Mouse (Mus musculus) heart, embryonic 13.5 days (tissue): ENCODE data around the gene Mrpl51. TPM values are rescaled to one million over a fixed set of nuclear protein-coding genes. Genes with fewer than 3 reads are reported as not detected.

Source experiments
- ATAC-seq: fragments of 200-750 bp; cut with Nextera tagmentation; 2 replicates; pipeline ENCODE4 v1.8.0; 2017; ENCODE audit warnings: moderate TSS enrichment; ENCODE audit not compliant: insufficient number of reproducible peaks, low FRiP score, low TSS enrichment; ENCODE audit errors: extremely low read depth
- H3K27ac ChIP-seq: fragments of 300-500 bp; sonication (generic); replicated peaks from 2 replicates; pipeline ENCODE4 v1.5.1; 2015; ENCODE audit warnings: moderate library complexity, mild to moderate bottlenecking, inconsistent platforms
- H3K27me3 ChIP-seq: fragments of 300-500 bp; sonication (generic); replicated peaks from 2 replicates; pipeline ENCODE4 v1.6.1; 2015; ENCODE audit warnings: mild to moderate bottlenecking, inconsistent platforms
- H3K36me3 ChIP-seq: fragments of 300-500 bp; sonication (generic); 2 replicates; pipeline ENCODE4 v1.6.1; 2015; ENCODE audit warnings: mild to moderate bottlenecking, inconsistent platforms
- H3K4me1 ChIP-seq: fragments of 300-500 bp; sonication (generic); 2 replicates; pipeline ENCODE4 v1.6.1; 2015; ENCODE audit warnings: inconsistent platforms
- H3K4me2 ChIP-seq: fragments of 300-500 bp; sonication (generic); 2 replicates; pipeline ENCODE4 v1.6.1; 2015; ENCODE audit warnings: inconsistent platforms, mild to moderate bottlenecking, moderate library complexity
- H3K4me3 ChIP-seq: fragments of 300-500 bp; sonication (generic); 2 replicates; pipeline ENCODE4 v1.5.1; 2015; ENCODE audit warnings: moderate library complexity, mild to moderate bottlenecking, inconsistent platforms
- H3K9ac ChIP-seq: fragments of 300-500 bp; sonication (generic); 2 replicates; pipeline ENCODE4 v1.6.1; 2015; ENCODE audit warnings: inconsistent platforms, mild to moderate bottlenecking, moderate library complexity
- H3K9me3 ChIP-seq: fragments of 300-500 bp; sonication (generic); 2 replicates; pipeline ENCODE4 v1.6.1; 2016; ENCODE audit warnings: inconsistent platforms
- WGBS: fragments of 180-500 bp; shearing (Covaris S2); methylation state at CpG from one replicate; pipeline ENCODE4 v1.1.7; 2015; ENCODE audit warnings: mixed read lengths; 5-methylcytosine and 5-hydroxymethylcytosine counted together
- microRNA-seq: library from miRNA; unstranded; fragments of <30 nt; microRNA quantifications from one replicate; pipeline ENCODE4, GENCODE M21; 2016
- polyA plus RNA-seq: library from polyadenylated mRNA; unstranded; fragments of >200 nt; fragmentation: Nextera tagmentation; extraction: Ambion mirVana; gene quantifications from 2 replicates; pipeline ENCODE4 v1.2.1, GENCODE M21; 2015

Mrpl51 gene
- polyA plus RNA-seq, 1 experiment from 2014 or later: 219 TPM

GRCm38 (mm10) chr6:125236341-125236740, 44.7 kb downstream of the Mrpl51 start:
- Histone ChIP-seq H3K36me3 (no peaks in the 10 kb centered on the region), H3K4me1 (peaks cover 28% of the 10 kb centered on the region), H3K9me3 (no peaks in the 10 kb centered on the region), H3K4me2 (no peak overlapping the region), H3K4me3 (no peak overlapping the region), H3K9ac (no peak overlapping the region), H3K27ac (no peak overlapping the region), H3K27me3 (no peaks in the 10 kb centered on the region)
- WGBS: 77% methylated on average over 6 of the region's 6 CpGs
- ATAC-seq: no peak

DNA sequence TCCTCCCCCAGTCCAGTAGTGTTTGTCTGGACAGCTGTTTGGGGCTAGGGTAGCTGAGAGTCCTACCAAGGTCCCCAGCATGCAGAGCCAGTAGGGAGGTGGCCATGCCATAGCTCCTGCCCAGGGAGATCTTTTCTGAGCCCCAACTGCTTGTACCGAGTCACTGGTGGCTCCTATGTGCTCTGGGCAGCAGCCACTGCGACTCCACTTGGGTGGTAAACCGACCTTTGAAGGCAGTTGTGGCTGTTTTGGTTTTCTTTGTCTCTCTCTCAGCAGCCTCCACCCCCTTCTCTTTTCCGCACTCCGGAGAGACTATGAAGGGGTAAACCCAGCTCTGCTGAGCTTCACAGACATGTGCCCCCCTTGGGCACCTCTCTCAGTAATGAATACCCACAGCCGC, 45.2 kb downstream of the Mrpl51 start, which contains the start of gene Cd27:
Cd27 (minus strand) TSS at position 229 of the 400 bp plus-strand sequence.
- H3K9ac ChIP-seq: no peak within 1 kb of the TSS

GRCm38 (mm10) chr6:125237421-125237820, 45.8 kb downstream of the Mrpl51 start:
- H3K4me1 ChIP-seq: peaks cover 21% of the 10 kb centered on the region
- ATAC-seq: no peak
- no peaks in the 10 kb centered on the region for H3K36me3 ChIP-seq
- WGBS: 78% methylated on average over 4 of the region's 4 CpGs
- H3K27ac ChIP-seq: no peak overlapping the region
- H3K4me3 ChIP-seq: no peak overlapping the region
- H3K4me2 ChIP-seq: no peak overlapping the region
- H3K9me3 ChIP-seq: no peaks in the 10 kb centered on the region
- H3K9ac ChIP-seq: no peak overlapping the region
- H3K27me3 ChIP-seq: no peaks in the 10 kb centered on the region

More for the DNA sequence above, 45.2 kb downstream of the Mrpl51 start, which contains the start of gene Cd27:
- Histone ChIP-seq H3K9me3 (no peaks in the 10 kb centered on the region), H3K4me3 (no peak within 1 kb of the TSS), H3K4me1 (peaks cover 27% of the 10 kb centered on the region), H3K36me3 (no peaks in the 10 kb centered on the region), H3K27ac (no peak within 1 kb of the TSS), H3K4me2 (no peak within 1 kb of the TSS), H3K27me3 (no peaks in the 10 kb centered on the region)
- WGBS: 57% methylated on average over 6 of the region's 6 CpGs
- no peak for ATAC-seq

GRCm38 (mm10) chr6:125238396-125238795, 46.8 kb downstream of the Mrpl51 start:
- no peak overlapping the region for H3K4me3 ChIP-seq
- no peaks in the 10 kb centered on the region for H3K36me3 ChIP-seq
- H3K27me3 ChIP-seq: no peaks in the 10 kb centered on the region
- peaks cover 15% of the 10 kb centered on the region for H3K4me1 ChIP-seq
- no peak overlapping the region for H3K27ac ChIP-seq
- no peak overlapping the region for H3K9ac ChIP-seq
- H3K4me2 ChIP-seq: no peak overlapping the region
- WGBS: 42% methylated on average over 6 of the region's 6 CpGs
- ATAC-seq: no peak
- no peaks in the 10 kb centered on the region for H3K9me3 ChIP-seq

DNA sequence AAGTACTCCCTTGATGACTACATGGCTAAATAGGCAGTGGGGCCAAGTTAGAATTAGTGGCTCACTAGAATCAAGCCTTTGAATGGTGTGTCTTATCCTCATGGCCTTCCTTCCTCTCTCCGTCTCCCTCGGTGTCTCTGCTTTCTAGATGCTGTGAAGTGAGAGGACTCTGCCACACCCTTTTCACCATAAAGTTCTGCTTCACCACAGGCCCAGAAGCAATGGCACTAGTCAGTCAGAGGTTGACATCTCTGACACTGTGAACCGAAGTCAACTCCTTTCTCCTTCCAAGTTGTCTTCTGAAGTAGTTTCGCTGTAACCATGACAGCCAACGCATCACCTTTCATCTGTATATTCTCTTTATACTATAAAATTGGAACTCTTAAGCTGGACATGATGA, 47.9 kb downstream of the Mrpl51 start:
- peaks cover 4% of the 10 kb centered on the region for H3K4me1 ChIP-seq
- H3K9ac ChIP-seq: no peak overlapping the region
- ATAC-seq: no peak
- no peaks in the 10 kb centered on the region for H3K36me3 ChIP-seq
- H3K4me2 ChIP-seq: no peak overlapping the region
- no peak overlapping the region for H3K27ac ChIP-seq
- H3K4me3 ChIP-seq: no peak overlapping the region
- WGBS: 85% methylated on average over 5 of the region's 5 CpGs
- H3K9me3 ChIP-seq: no peaks in the 10 kb centered on the region
- no peaks in the 10 kb centered on the region for H3K27me3 ChIP-seq

DNA sequence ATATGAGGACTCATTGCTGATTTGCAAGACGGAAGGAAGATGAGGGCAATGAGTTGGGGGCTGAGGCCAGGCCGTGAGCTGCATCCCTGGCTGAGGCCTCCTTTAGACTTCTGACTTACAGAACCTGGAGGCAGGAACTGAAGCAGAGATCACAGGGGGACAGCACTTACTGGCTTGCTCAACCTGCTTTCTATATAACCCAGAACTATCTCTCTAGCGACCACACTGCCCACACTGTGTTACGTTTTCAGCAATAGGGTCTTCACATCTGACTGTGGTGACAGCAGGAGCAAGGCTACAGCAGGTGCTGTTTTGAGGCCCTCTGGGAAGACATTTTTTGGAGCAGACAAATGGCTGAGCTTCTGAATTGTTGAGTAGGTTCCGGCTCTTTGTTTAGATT, 49.0 kb downstream of the Mrpl51 start:
- H3K4me2 ChIP-seq: no peak overlapping the region
- H3K4me3 ChIP-seq: no peak overlapping the region
- no peak overlapping the region for H3K27ac ChIP-seq
- no peaks in the 10 kb centered on the region for H3K4me1 ChIP-seq
- no peak overlapping the region for H3K9ac ChIP-seq
- no peaks in the 10 kb centered on the region for H3K27me3 ChIP-seq
- no peak for ATAC-seq
- no peaks in the 10 kb centered on the region for H3K9me3 ChIP-seq
- WGBS: 74% methylated on average over 5 of the region's 5 CpGs
- no peaks in the 10 kb centered on the region for H3K36me3 ChIP-seq

DNA sequence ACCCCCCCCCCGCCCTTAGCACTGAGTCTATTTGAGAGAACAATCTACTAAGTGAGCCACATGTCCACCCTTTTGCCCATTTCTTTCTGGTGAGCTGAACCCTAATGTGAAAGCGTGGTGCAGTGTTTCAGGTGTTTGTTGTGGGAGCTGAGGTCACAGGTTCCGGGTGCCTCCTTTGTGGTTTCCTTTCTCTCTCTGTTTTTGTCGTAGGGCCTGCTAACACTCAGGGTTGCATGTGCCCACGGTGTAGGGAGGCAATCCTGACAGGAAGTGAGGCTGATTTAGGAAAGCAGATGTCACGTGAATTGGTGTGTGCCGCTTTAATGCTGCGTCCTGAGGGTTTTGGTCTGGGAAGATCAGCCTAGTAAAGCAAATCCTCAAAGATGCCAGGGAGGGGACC, 50.0 kb downstream of the Mrpl51 start:
- Histone ChIP-seq H3K9me3 (no peaks in the 10 kb centered on the region), H3K9ac (no peak overlapping the region), H3K4me3 (no peak overlapping the region), H3K27ac (no peak overlapping the region), H3K36me3 (no peaks in the 10 kb centered on the region), H3K4me1 (no peaks in the 10 kb centered on the region), H3K4me2 (no peak overlapping the region), H3K27me3 (no peaks in the 10 kb centered on the region)
- no peak for ATAC-seq
- 76% methylated on average over 8 of the region's 8 CpGs for WGBS

- no peaks in the 10 kb centered on the region for H3K36me3 ChIP-seq
- no peak for ATAC-seq
- no peak overlapping the region for H3K4me2 ChIP-seq
- H3K27ac ChIP-seq: no peak overlapping the region
- no peaks in the 10 kb centered on the region for H3K4me1 ChIP-seq
- no peak overlapping the region for H3K4me3 ChIP-seq
- WGBS: 13% methylated on average over 1 of the region's 1 CpGs
- H3K27me3 ChIP-seq: no peaks in the 10 kb centered on the region
- H3K9me3 ChIP-seq: no peaks in the 10 kb centered on the region
- no peak overlapping the region for H3K9ac ChIP-seq
Measured at GRCm38 (mm10) chr6:125244551-125244950, 53.0 kb downstream of the Mrpl51 start.

Small RNA genes within 50 kb of the gene (microRNA-seq; reads per million reads assigned to microRNA genes)
- gene Mir3098: 0.61 reads per million
- not detected for gene Mir8113

Other genes with a start within 250 kb of the Mrpl51 start
- gene Cops7a, start 226.3 kb upstream of the Mrpl51 start, polyA plus RNA-seq: 140 and 143 TPM in 2 replicates
- 0.31 and 0.50 TPM in 2 replicates for gene Pianp, start 195.1 kb upstream of the Mrpl51 start, polyA plus RNA-seq
- 9.3 and 10.1 TPM in 2 replicates for gene Zfp384, start 182.7 kb upstream of the Mrpl51 start, polyA plus RNA-seq
- 78.2 and 91.2 TPM in 2 replicates for gene Ing4, start 152.0 kb upstream of the Mrpl51 start, polyA plus RNA-seq
- 5.4 and 6.6 TPM in 2 replicates for gene Acrbp, start 142.1 kb upstream of the Mrpl51 start, polyA plus RNA-seq
- 0.24 and 0.63 TPM in 2 replicates for gene Lpar5, start 123.9 kb upstream of the Mrpl51 start, polyA plus RNA-seq
- gene Chd4, start 95.8 kb upstream of the Mrpl51 start, polyA plus RNA-seq: 57.5 and 67.0 TPM in 2 replicates
- gene Nop2, start 59.9 kb upstream of the Mrpl51 start, polyA plus RNA-seq: 42.7 and 48.1 TPM in 2 replicates
- gene Iffo1, start 46.6 kb upstream of the Mrpl51 start, polyA plus RNA-seq: 9.4 and 9.5 TPM in 2 replicates
- 4,266 and 4,534 TPM in 2 replicates for gene Gapdh, start 25.3 kb upstream of the Mrpl51 start, polyA plus RNA-seq
- 80.3 and 81.8 TPM in 2 replicates for gene Ncapd2, start 100 bp upstream of the Mrpl51 start, polyA plus RNA-seq
- gene Vamp1, start 23.8 kb downstream of the Mrpl51 start, polyA plus RNA-seq: 4.4 and 4.7 TPM in 2 replicates
- 3.4 and 4.2 TPM in 2 replicates for gene Tapbpl, start 40.1 kb downstream of the Mrpl51 start, polyA plus RNA-seq
- 2.0 TPM in 2 replicates for gene Cd27, start 45.2 kb downstream of the Mrpl51 start, polyA plus RNA-seq
- 0.16 TPM in 1 of 2 replicates, not detected in the other for gene Tuba3a, start 94.2 kb downstream of the Mrpl51 start, polyA plus RNA-seq
- gene Ltbr, start 122.1 kb downstream of the Mrpl51 start, polyA plus RNA-seq: 42.9 and 43.5 TPM in 2 replicates
- gene Scnn1a, start 128.9 kb downstream of the Mrpl51 start, polyA plus RNA-seq: 0.63 and 0.69 TPM in 2 replicates
- gene Tnfrsf1a, start 157.6 kb downstream of the Mrpl51 start, polyA plus RNA-seq: 39.0 and 43.8 TPM in 2 replicates
- gene Plekhg6, start 189.0 kb downstream of the Mrpl51 start, polyA plus RNA-seq: 0.10 and 0.11 TPM in 2 replicates